Mouse (Mus musculus) heart, postnatal 0 days (tissue): ENCODE measurements around the gene Slpi.
A peak's percentile ranks its signal among the peaks of the same experiment; 100 is the strongest.
"Not testable (repeated sequence)": the region's sequence is repeated elsewhere in the genome, so short reads cannot be mapped to it uniquely, and the experiment has no call there.

Experiments
- CTCF ChIP-seq: IDR thresholded peaks from 2 replicates; pipeline ENCODE4 v1.5.1; 2016; ENCODE audit warnings: antibody characterized with exemption, control low read depth, low read depth
- EP300 ChIP-seq: IDR thresholded peaks from 2 replicates; pipeline ENCODE4 v1.6.1; 2016; ENCODE audit warnings: antibody characterized with exemption, low read depth

GRCm38 (mm10) chr2:164347697-164348096 lies 41.2 kb downstream of the Slpi start:
- 0 out of 2 replicates have a peak, but pooled peaks have one; percentile 10 for TF ChIP-seq CTCF
- not testable (repeated sequence) for TF ChIP-seq EP300
